Mouse (Mus musculus): ENCODE measurements at regions not wholly inside any gene's neighbourhood (a gene's known extent, or its start where the extent isn't known, plus 50 kb on each side); places are given as distances from the start of the nearest gene placed in this dataset.

- 81% methylated on average over 5 of the region's 5 CpGs for WGBS
- Histone ChIP-seq H3K4me3 (ENCODE audit: low read length) (no peak overlapping the region), H3K27ac (ENCODE audit: low read length) (no peak overlapping the region), H3K4me1 (ENCODE audit: control insufficient read depth, insufficient read depth, low read length) (no peaks in the 10 kb centered on the region), H3K9ac (ENCODE audit: low read depth, low read length) (no peak overlapping the region), H3K9me3 (ENCODE audit: control insufficient read depth, low read length) (no peaks in the 10 kb centered on the region), H3K36me3 (ENCODE audit: control insufficient read depth, insufficient read depth, low read length) (no peaks in the 10 kb centered on the region), H3K4me2 (ENCODE audit: low read depth, low read length) (no peak overlapping the region), H3K27me3 (replicated peaks; ENCODE audit: control insufficient read depth, insufficient read depth, low read length) (no peaks in the 10 kb centered on the region)
- no peak for ATAC-seq
Observed at GRCm38 (mm10) chr10:126815730-126816129, 85.4 kb downstream of the Atp23 start.

GRCm38 (mm10) chr10:126814968-126815367, 86.2 kb downstream of the Atp23 start:
- 93% methylated on average over 18 of the region's 18 CpGs for WGBS
- Histone ChIP-seq H3K27me3 (replicated peaks; ENCODE audit: control insufficient read depth, insufficient read depth, low read length) (no peaks in the 10 kb centered on the region), H3K4me3 (ENCODE audit: low read length) (no peak overlapping the region), H3K4me1 (ENCODE audit: control insufficient read depth, insufficient read depth, low read length) (no peaks in the 10 kb centered on the region), H3K9me3 (ENCODE audit: control insufficient read depth, low read length) (no peaks in the 10 kb centered on the region), H3K9ac (ENCODE audit: low read depth, low read length) (no peak overlapping the region), H3K4me2 (ENCODE audit: low read depth, low read length) (no peak overlapping the region), H3K36me3 (ENCODE audit: control insufficient read depth, insufficient read depth, low read length) (no peaks in the 10 kb centered on the region), H3K27ac (ENCODE audit: low read length) (no peak overlapping the region)
- ATAC-seq: no peak

GRCm38 (mm10) chr10:126813051-126813593, 88.0 kb downstream of the Atp23 start:
- Histone ChIP-seq H3K27me3 (replicated peaks; ENCODE audit: control insufficient read depth, insufficient read depth, low read length) (no peaks in the 10 kb centered on the region), H3K4me2 (ENCODE audit: low read depth, low read length) (no peak overlapping the region), H3K4me3 (ENCODE audit: low read length) (no peak overlapping the region), H3K4me1 (ENCODE audit: control insufficient read depth, insufficient read depth, low read length) (no peaks in the 10 kb centered on the region), H3K27ac (ENCODE audit: low read length) (no peak overlapping the region), H3K36me3 (ENCODE audit: control insufficient read depth, insufficient read depth, low read length) (no peaks in the 10 kb centered on the region), H3K9me3 (ENCODE audit: control insufficient read depth, low read length) (no peaks in the 10 kb centered on the region), H3K9ac (ENCODE audit: low read depth, low read length) (no peak overlapping the region)
- WGBS: 80% methylated on average over 6 of the region's 6 CpGs
- ATAC-seq: no peak

GRCm38 (mm10) chr10:126812243-126812755, 88.9 kb downstream of the Atp23 start:
- H3K4me3 ChIP-seq (ENCODE audit: low read length): no peak overlapping the region
- no peaks in the 10 kb centered on the region for H3K9me3 ChIP-seq (ENCODE audit: control insufficient read depth, low read length)
- H3K4me2 ChIP-seq (ENCODE audit: low read depth, low read length): no peak overlapping the region
- no peaks in the 10 kb centered on the region for H3K27me3 ChIP-seq (replicated peaks; ENCODE audit: control insufficient read depth, insufficient read depth, low read length)
- no peaks in the 10 kb centered on the region for H3K36me3 ChIP-seq (ENCODE audit: control insufficient read depth, insufficient read depth, low read length)
- H3K4me1 ChIP-seq (ENCODE audit: control insufficient read depth, insufficient read depth, low read length): no peaks in the 10 kb centered on the region
- WGBS: 68% methylated on average over 7 of the region's 7 CpGs
- H3K9ac ChIP-seq (ENCODE audit: low read depth, low read length): no peak overlapping the region
- ATAC-seq: peak; percentile 63
- no peak overlapping the region for H3K27ac ChIP-seq (ENCODE audit: low read length)

GRCm38 (mm10) chr10:126810346-126811095, 90.6 kb downstream of the Atp23 start:
- WGBS: 63% methylated on average over 11 of the region's 11 CpGs
- H3K36me3 ChIP-seq (ENCODE audit: control insufficient read depth, insufficient read depth, low read length): no peaks in the 10 kb centered on the region
- no peak for ATAC-seq
- H3K9ac ChIP-seq (ENCODE audit: low read depth, low read length): no peak overlapping the region
- no peaks in the 10 kb centered on the region for H3K4me1 ChIP-seq (ENCODE audit: control insufficient read depth, insufficient read depth, low read length)
- H3K9me3 ChIP-seq (ENCODE audit: control insufficient read depth, low read length): no peaks in the 10 kb centered on the region
- H3K27ac ChIP-seq (ENCODE audit: low read length): no peak overlapping the region
- no peaks in the 10 kb centered on the region for H3K27me3 ChIP-seq (replicated peaks; ENCODE audit: control insufficient read depth, insufficient read depth, low read length)
- peak overlapping the region; percentile 55 for H3K4me2 ChIP-seq (ENCODE audit: low read depth, low read length)
- no peak overlapping the region for H3K4me3 ChIP-seq (ENCODE audit: low read length)

- peak overlapping the region; percentile 34 for H3K4me3 ChIP-seq (ENCODE audit: low read length)
- H3K27ac ChIP-seq (ENCODE audit: low read length): no peak overlapping the region
- no peaks in the 10 kb centered on the region for H3K4me1 ChIP-seq (ENCODE audit: control insufficient read depth, insufficient read depth, low read length)
- H3K9ac ChIP-seq (ENCODE audit: low read depth, low read length): no peak overlapping the region
- peak; percentile 42; the same call in 1 of the 2 replicates for ATAC-seq
- WGBS: 50% methylated on average over 17 of the region's 17 CpGs
- peak overlapping the region; percentile 55 for H3K4me2 ChIP-seq (ENCODE audit: low read depth, low read length)
- H3K9me3 ChIP-seq (ENCODE audit: control insufficient read depth, low read length): no peaks in the 10 kb centered on the region
- H3K27me3 ChIP-seq (replicated peaks; ENCODE audit: control insufficient read depth, insufficient read depth, low read length): no peaks in the 10 kb centered on the region
- H3K36me3 ChIP-seq (ENCODE audit: control insufficient read depth, insufficient read depth, low read length): no peaks in the 10 kb centered on the region
Observed at GRCm38 (mm10) chr10:126809587-126809986, 91.6 kb downstream of the Atp23 start.

GRCm38 (mm10) chr10:126806881-126807280, 94.3 kb downstream of the Atp23 start:
- Histone ChIP-seq H3K9me3 (ENCODE audit: control insufficient read depth, low read length) (no peaks in the 10 kb centered on the region), H3K9ac (ENCODE audit: low read depth, low read length) (no peak overlapping the region), H3K4me1 (ENCODE audit: control insufficient read depth, insufficient read depth, low read length) (no peaks in the 10 kb centered on the region), H3K27ac (ENCODE audit: low read length) (no peak overlapping the region), H3K36me3 (ENCODE audit: control insufficient read depth, insufficient read depth, low read length) (no peaks in the 10 kb centered on the region), H3K4me3 (ENCODE audit: low read length) (no peak overlapping the region), H3K27me3 (replicated peaks; ENCODE audit: control insufficient read depth, insufficient read depth, low read length) (no peaks in the 10 kb centered on the region), H3K4me2 (ENCODE audit: low read depth, low read length) (no peak overlapping the region)
- no peak for ATAC-seq
- WGBS: 92% methylated on average over 4 of the region's 4 CpGs

GRCm38 (mm10) chr10:126802732-126803131, 98.4 kb downstream of the Atp23 start:
- no peaks in the 10 kb centered on the region for H3K9me3 ChIP-seq (ENCODE audit: control insufficient read depth, low read length)
- no peak overlapping the region for H3K27ac ChIP-seq (ENCODE audit: low read length)
- 76% methylated on average over 4 of the region's 4 CpGs for WGBS
- H3K36me3 ChIP-seq (ENCODE audit: control insufficient read depth, insufficient read depth, low read length): no peaks in the 10 kb centered on the region
- H3K4me3 ChIP-seq (ENCODE audit: low read length): no peak overlapping the region
- no peak overlapping the region for H3K9ac ChIP-seq (ENCODE audit: low read depth, low read length)
- no peaks in the 10 kb centered on the region for H3K4me1 ChIP-seq (ENCODE audit: control insufficient read depth, insufficient read depth, low read length)
- ATAC-seq: no peak
- H3K27me3 ChIP-seq (replicated peaks; ENCODE audit: control insufficient read depth, insufficient read depth, low read length): no peaks in the 10 kb centered on the region
- H3K4me2 ChIP-seq (ENCODE audit: low read depth, low read length): no peak overlapping the region

GRCm38 (mm10) chr10:126799393-126799792, 101.8 kb downstream of the Atp23 start:
- no peak overlapping the region for H3K9ac ChIP-seq (ENCODE audit: low read depth, low read length)
- H3K27me3 ChIP-seq (replicated peaks; ENCODE audit: control insufficient read depth, insufficient read depth, low read length): no peaks in the 10 kb centered on the region
- ATAC-seq: no peak
- H3K4me3 ChIP-seq (ENCODE audit: low read length): no peak overlapping the region
- H3K36me3 ChIP-seq (ENCODE audit: control insufficient read depth, insufficient read depth, low read length): no peaks in the 10 kb centered on the region
- 50% methylated on average over 4 of the region's 4 CpGs for WGBS
- H3K9me3 ChIP-seq (ENCODE audit: control insufficient read depth, low read length): no peaks in the 10 kb centered on the region
- no peak overlapping the region for H3K4me2 ChIP-seq (ENCODE audit: low read depth, low read length)
- no peak overlapping the region for H3K27ac ChIP-seq (ENCODE audit: low read length)
- H3K4me1 ChIP-seq (ENCODE audit: control insufficient read depth, insufficient read depth, low read length): no peaks in the 10 kb centered on the region
